Mouse (Mus musculus): ENCODE data around the gene Zswim3. TPM values are rescaled to one million over a fixed set of nuclear protein-coding genes. Genes with fewer than 3 reads are reported as not detected.

Zswim3 gene
- polyA plus RNA-seq, 1 experiment from 2014 or later = 12.9 TPM

- WGBS = 85% methylated on average over 30 of the region's 30 CpGs
- Histone ChIP-seq H3K36me3 (ENCODE audit: control insufficient read depth, insufficient read depth, low read length) (no peaks in the 10 kb centered on the region), H3K4me1 (ENCODE audit: control insufficient read depth, insufficient read depth, low read length) (no peaks in the 10 kb centered on the region), H3K4me3 (ENCODE audit: low read depth, low read length) (no peak overlapping the region), H3K27me3 (ENCODE audit: control insufficient read depth, insufficient read depth, low read length) (no peaks in the 10 kb centered on the region), H3K9ac (ENCODE audit: low read length) (no peak overlapping the region), H3K27ac (ENCODE audit: low read depth, low read length) (no peak overlapping the region), H3K9me3 (ENCODE audit: control insufficient read depth, low read length) (no peaks in the 10 kb centered on the region), H3K4me2 (ENCODE audit: low read depth) (no peak overlapping the region)
- no peak for DNase-seq (ENCODE audit: low spot score)
- no peak for ATAC-seq (ENCODE audit: insufficient read depth, low FRiP score, low TSS enrichment)
Measured at GRCm38 (mm10) chr2:164777246-164778014, 27.5 kb upstream of the Zswim3 start.

- WGBS = 93% methylated on average over 11 of the region's 11 CpGs
- no peak overlapping the region for H3K4me2 ChIP-seq (ENCODE audit: low read depth)
- no peak overlapping the region for H3K27ac ChIP-seq (ENCODE audit: low read depth, low read length)
- no peaks in the 10 kb centered on the region for H3K27me3 ChIP-seq (ENCODE audit: control insufficient read depth, insufficient read depth, low read length)
- ATAC-seq (ENCODE audit: insufficient read depth, low FRiP score, low TSS enrichment) (no peak), DNase-seq (ENCODE audit: low spot score) (no peak)
- no peaks in the 10 kb centered on the region for H3K4me1 ChIP-seq (ENCODE audit: control insufficient read depth, insufficient read depth, low read length)
- no peak overlapping the region for H3K9ac ChIP-seq (ENCODE audit: low read length)
- no peaks in the 10 kb centered on the region for H3K36me3 ChIP-seq (ENCODE audit: control insufficient read depth, insufficient read depth, low read length)
- H3K4me3 ChIP-seq (ENCODE audit: low read depth, low read length) = no peak overlapping the region
- no peaks in the 10 kb centered on the region for H3K9me3 ChIP-seq (ENCODE audit: control insufficient read depth, low read length)
Measured at GRCm38 (mm10) chr2:164778015-164778287, 26.9 kb upstream of the Zswim3 start.

- Histone ChIP-seq H3K36me3 (ENCODE audit: control insufficient read depth, insufficient read depth, low read length) (no peaks in the 10 kb centered on the region), H3K27me3 (ENCODE audit: control insufficient read depth, insufficient read depth, low read length) (no peaks in the 10 kb centered on the region), H3K27ac (ENCODE audit: low read depth, low read length) (no peak overlapping the region), H3K4me2 (ENCODE audit: low read depth) (no peak overlapping the region), H3K9ac (ENCODE audit: low read length) (no peak overlapping the region), H3K4me1 (ENCODE audit: control insufficient read depth, insufficient read depth, low read length) (no peaks in the 10 kb centered on the region), H3K4me3 (ENCODE audit: low read depth, low read length) (no peak overlapping the region), H3K9me3 (ENCODE audit: control insufficient read depth, low read length) (no peaks in the 10 kb centered on the region)
- DNase-seq (ENCODE audit: low spot score) (no peak), ATAC-seq (ENCODE audit: insufficient read depth, low FRiP score, low TSS enrichment) (no peak)
- WGBS = 82% methylated on average over 7 of the region's 7 CpGs
Measured at GRCm38 (mm10) chr2:164778809-164779208, 26.1 kb upstream of the Zswim3 start.

- ATAC-seq (ENCODE audit: insufficient read depth, low FRiP score, low TSS enrichment) (no peak), DNase-seq (ENCODE audit: low spot score) (no peak)
- WGBS = 69% methylated on average over 8 of the region's 8 CpGs
- Histone ChIP-seq H3K4me1 (ENCODE audit: control insufficient read depth, insufficient read depth, low read length) (no peaks in the 10 kb centered on the region), H3K36me3 (ENCODE audit: control insufficient read depth, insufficient read depth, low read length) (no peaks in the 10 kb centered on the region), H3K27ac (ENCODE audit: low read depth, low read length) (no peak within 1 kb of the TSS), H3K4me3 (ENCODE audit: low read depth, low read length) (no peak within 1 kb of the TSS), H3K9me3 (ENCODE audit: control insufficient read depth, low read length) (no peaks in the 10 kb centered on the region), H3K4me2 (ENCODE audit: low read depth) (no peak within 1 kb of the TSS), H3K27me3 (ENCODE audit: control insufficient read depth, insufficient read depth, low read length) (no peaks in the 10 kb centered on the region), H3K9ac (ENCODE audit: low read length) (no peak within 1 kb of the TSS)
Measured at GRCm38 (mm10) chr2:164779481-164780086, 25.3 kb upstream of the Zswim3 start, which contains the start of gene Tnnc2. TSS of gene Tnnc2 (minus strand) at chr2:164779967.

- H3K36me3 ChIP-seq (ENCODE audit: control insufficient read depth, insufficient read depth, low read length) = no peaks in the 10 kb centered on the region
- no peak overlapping the region for H3K9ac ChIP-seq (ENCODE audit: low read length)
- no peaks in the 10 kb centered on the region for H3K4me1 ChIP-seq (ENCODE audit: control insufficient read depth, insufficient read depth, low read length)
- H3K27me3 ChIP-seq (ENCODE audit: control insufficient read depth, insufficient read depth, low read length) = no peaks in the 10 kb centered on the region
- H3K4me2 ChIP-seq (ENCODE audit: low read depth) = no peak overlapping the region
- no peak overlapping the region for H3K27ac ChIP-seq (ENCODE audit: low read depth, low read length)
- ATAC-seq (ENCODE audit: insufficient read depth, low FRiP score, low TSS enrichment) (no peak), DNase-seq (ENCODE audit: low spot score) (no peak)
- H3K4me3 ChIP-seq (ENCODE audit: low read depth, low read length) = no peak overlapping the region
- H3K9me3 ChIP-seq (ENCODE audit: control insufficient read depth, low read length) = no peaks in the 10 kb centered on the region
- WGBS = 76% methylated on average over 4 of the region's 4 CpGs
Measured at GRCm38 (mm10) chr2:164781876-164782275, 23.0 kb upstream of the Zswim3 start.

GRCm38 (mm10) chr2:164783926-164784581 is 20.8 kb upstream of the Zswim3 start:
- Histone ChIP-seq H3K9me3 (ENCODE audit: control insufficient read depth, low read length) (no peaks in the 10 kb centered on the region), H3K36me3 (ENCODE audit: control insufficient read depth, insufficient read depth, low read length) (no peaks in the 10 kb centered on the region), H3K27ac (ENCODE audit: low read depth, low read length) (no peak overlapping the region), H3K4me1 (ENCODE audit: control insufficient read depth, insufficient read depth, low read length) (no peaks in the 10 kb centered on the region), H3K9ac (ENCODE audit: low read length) (no peak overlapping the region), H3K4me3 (ENCODE audit: low read depth, low read length) (no peak overlapping the region), H3K4me2 (ENCODE audit: low read depth) (no peak overlapping the region), H3K27me3 (ENCODE audit: control insufficient read depth, insufficient read depth, low read length) (no peaks in the 10 kb centered on the region)
- ATAC-seq (ENCODE audit: insufficient read depth, low FRiP score, low TSS enrichment) = no peak
- WGBS = 75% methylated on average over 7 of the region's 7 CpGs
- no peak for DNase-seq (ENCODE audit: low spot score)

- Histone ChIP-seq H3K27ac (ENCODE audit: low read depth, low read length) (no peak overlapping the region), H3K9ac (ENCODE audit: low read length) (peak overlapping the region; percentile 72), H3K27me3 (ENCODE audit: control insufficient read depth, insufficient read depth, low read length) (no peaks in the 10 kb centered on the region), H3K4me1 (ENCODE audit: control insufficient read depth, insufficient read depth, low read length) (no peaks in the 10 kb centered on the region), H3K36me3 (ENCODE audit: control insufficient read depth, insufficient read depth, low read length) (no peaks in the 10 kb centered on the region), H3K4me3 (ENCODE audit: low read depth, low read length) (peak overlapping the region; percentile 61), H3K9me3 (ENCODE audit: control insufficient read depth, low read length) (no peaks in the 10 kb centered on the region), H3K4me2 (ENCODE audit: low read depth) (peak overlapping the region; percentile 81)
- WGBS = 16% methylated on average over 7 of the region's 7 CpGs
- ATAC-seq (ENCODE audit: insufficient read depth, low FRiP score, low TSS enrichment) (no peak), DNase-seq (ENCODE audit: low spot score) (no peak)
Measured at GRCm38 (mm10) chr2:164784869-164785420, 20.0 kb upstream of the Zswim3 start.

- H3K4me2 ChIP-seq (ENCODE audit: low read depth) = peak within 1 kb of the TSS; percentile 81
- H3K36me3 ChIP-seq (ENCODE audit: control insufficient read depth, insufficient read depth, low read length) = no peaks in the 10 kb centered on the region
- H3K9ac ChIP-seq (ENCODE audit: low read length) = peak within 1 kb of the TSS; percentile 72
- peak within 1 kb of the TSS; percentile 61 for H3K4me3 ChIP-seq (ENCODE audit: low read depth, low read length)
- peak; percentile 90 for DNase-seq (ENCODE audit: low spot score)
- H3K27ac ChIP-seq (ENCODE audit: low read depth, low read length) = peak within 1 kb of the TSS; percentile 62
- peak; percentile 91 for ATAC-seq (ENCODE audit: insufficient read depth, low FRiP score, low TSS enrichment)
- WGBS = under 1% methylated on average over 68 of the region's 89 CpGs
- no peaks in the 10 kb centered on the region for H3K27me3 ChIP-seq (ENCODE audit: control insufficient read depth, insufficient read depth, low read length)
- H3K4me1 ChIP-seq (ENCODE audit: control insufficient read depth, insufficient read depth, low read length) = no peaks in the 10 kb centered on the region
- H3K9me3 ChIP-seq (ENCODE audit: control insufficient read depth, low read length) = no peaks in the 10 kb centered on the region
Measured at GRCm38 (mm10) chr2:164785481-164786387, 19.2 kb upstream of the Zswim3 start, which contains the start of gene Snx21. TSS of gene Snx21 (plus strand) at chr2:164785823.
